Mouse (Mus musculus): ENCODE measurements around the gene 1700018B08Rik. TPM values are rescaled to one million over a fixed set of nuclear protein-coding genes. Genes with fewer than 3 reads are reported as not detected.

Gene 1700018B08Rik
- polyA plus RNA-seq, 1 experiment from 2014 or later, result not detected

DNA sequence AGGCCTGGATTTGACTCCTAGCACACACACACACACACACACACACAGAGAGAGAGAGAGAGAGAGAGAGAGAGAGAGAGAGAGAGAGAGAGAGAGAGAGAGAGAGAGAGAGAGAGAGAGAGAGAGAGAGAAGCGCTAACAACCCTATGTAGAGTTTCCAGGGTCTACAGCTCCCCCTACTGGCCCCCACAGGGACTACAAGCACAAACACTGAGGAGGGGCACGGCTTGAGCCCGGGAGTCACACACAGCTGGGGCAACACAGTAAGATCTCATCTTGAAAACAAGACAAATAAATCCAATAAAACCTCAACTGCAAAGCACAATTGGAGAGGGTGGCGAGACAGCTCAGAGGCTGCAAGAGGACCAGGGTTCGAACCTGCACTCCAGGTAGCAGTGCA is 11.7 kb downstream of the 1700018B08Rik start:
- no peak for ATAC-seq (replicated peaks; ENCODE audit: low FRiP score)
- H3K9ac ChIP-seq, result no peak overlapping the region
- no peaks in the 10 kb centered on the region for H3K27me3 ChIP-seq
- H3K9me3 ChIP-seq (replicated peaks), result no peaks in the 10 kb centered on the region
- WGBS, result 60% methylated on average over 5 of the region's 5 CpGs
- no peak overlapping the region for H3K4me2 ChIP-seq
- H3K4me3 ChIP-seq (replicated peaks), result no peak overlapping the region
- H3K4me1 ChIP-seq, result peaks cover 8% of the 10 kb centered on the region
- H3K36me3 ChIP-seq, result no peaks in the 10 kb centered on the region
- H3K27ac ChIP-seq, result no peak overlapping the region

DNA sequence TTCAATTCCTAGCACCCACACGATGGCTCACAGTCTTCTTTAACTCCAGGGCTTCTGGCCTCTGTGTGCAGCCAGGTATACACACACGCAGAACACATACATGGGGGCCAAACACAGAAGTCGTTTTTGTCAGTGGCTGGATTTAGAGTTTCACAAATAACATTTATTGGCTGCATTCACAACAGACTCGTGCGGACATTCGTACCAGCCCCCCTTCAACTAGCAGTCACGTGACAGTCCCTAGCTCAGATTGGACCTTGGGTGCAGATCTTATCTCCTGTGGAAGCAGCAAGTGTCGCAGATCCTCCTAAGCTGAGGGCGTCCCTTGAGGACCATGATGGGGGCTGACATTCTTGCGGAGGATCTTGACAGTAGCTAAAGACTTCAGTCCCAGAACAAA is 13.5 kb downstream of the 1700018B08Rik start:
- Histone ChIP-seq H3K36me3 (no peaks in the 10 kb centered on the region), H3K4me1 (peaks cover 21% of the 10 kb centered on the region), H3K4me3 (replicated peaks) (no peak overlapping the region), H3K4me2 (no peak overlapping the region), H3K27me3 (no peaks in the 10 kb centered on the region), H3K9me3 (replicated peaks) (no peaks in the 10 kb centered on the region), H3K9ac (no peak overlapping the region), H3K27ac (no peak overlapping the region)
- no peak for ATAC-seq (replicated peaks; ENCODE audit: low FRiP score)
- 68% methylated on average over 10 of the region's 10 CpGs for WGBS

GRCm38 (mm10) chr8:121528790-121529189 is 15.3 kb downstream of the 1700018B08Rik start:
- H3K27me3 ChIP-seq, result 0 out of 2 replicates have a peak, but pooled peaks cover 2% of the 10 kb centered on the region
- H3K4me2 ChIP-seq, result no peak overlapping the region
- 73% methylated on average over 15 of the region's 15 CpGs for WGBS
- H3K4me3 ChIP-seq (replicated peaks), result no peak overlapping the region
- peaks cover 24% of the 10 kb centered on the region for H3K4me1 ChIP-seq
- no peaks in the 10 kb centered on the region for H3K9me3 ChIP-seq (replicated peaks)
- H3K27ac ChIP-seq, result peak overlapping the region; percentile 58; the same call in 1 of the 2 replicates
- H3K9ac ChIP-seq, result no peak overlapping the region
- ATAC-seq (replicated peaks; ENCODE audit: low FRiP score), result no peak
- H3K36me3 ChIP-seq, result no peaks in the 10 kb centered on the region

GRCm38 (mm10) chr8:121527751-121528150 is 16.4 kb downstream of the 1700018B08Rik start:
- H3K9ac ChIP-seq, result no peak overlapping the region
- no peak for ATAC-seq (replicated peaks; ENCODE audit: low FRiP score)
- H3K9me3 ChIP-seq (replicated peaks), result no peaks in the 10 kb centered on the region
- H3K27me3 ChIP-seq, result 0 out of 2 replicates have a peak, but pooled peaks cover 2% of the 10 kb centered on the region
- peaks cover 24% of the 10 kb centered on the region for H3K4me1 ChIP-seq
- no peak overlapping the region for H3K4me3 ChIP-seq (replicated peaks)
- WGBS, result 88% methylated on average over 9 of the region's 9 CpGs
- H3K36me3 ChIP-seq, result no peaks in the 10 kb centered on the region
- H3K4me2 ChIP-seq, result no peak overlapping the region
- H3K27ac ChIP-seq, result peak overlapping the region; percentile 27; the same call in 1 of the 2 replicates

DNA sequence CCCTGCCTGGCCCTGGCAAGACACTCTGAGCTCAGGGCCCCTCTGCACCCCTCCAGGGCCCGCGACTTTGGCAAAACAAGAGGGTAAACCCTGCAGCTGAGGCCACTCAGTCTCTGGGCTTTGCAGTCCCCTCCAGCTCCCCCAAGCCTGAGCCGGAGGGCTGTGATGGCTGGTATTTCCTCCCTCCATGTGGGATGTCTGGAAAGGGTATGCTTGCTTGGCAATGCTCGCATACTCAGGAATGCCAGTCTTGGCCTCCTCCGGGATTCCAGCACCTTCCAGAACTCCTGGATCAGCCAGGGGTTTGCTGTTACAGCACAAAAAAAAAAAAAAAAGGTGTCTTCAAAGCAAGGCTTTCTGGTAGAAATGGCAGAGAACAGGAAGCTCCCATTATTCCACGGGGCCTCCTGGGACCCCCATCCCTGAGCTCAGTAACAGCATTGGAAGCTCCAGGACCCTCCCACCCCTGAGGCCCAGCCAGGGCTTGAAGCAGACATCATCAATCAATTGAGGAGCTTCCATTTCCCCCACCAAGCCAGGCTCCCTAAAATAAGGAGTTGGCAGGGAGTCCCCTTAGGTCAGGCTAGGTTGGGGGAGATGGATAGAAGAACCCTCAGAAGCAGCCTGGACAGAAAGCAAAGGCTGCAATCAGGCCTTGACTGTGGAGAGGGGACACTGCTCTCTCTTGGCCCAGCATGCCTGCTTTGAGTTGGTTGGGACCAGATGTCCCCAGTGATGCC is 17.1 kb downstream of the 1700018B08Rik start:
- H3K4me3 ChIP-seq (replicated peaks), result no peak overlapping the region
- peaks cover 27% of the 10 kb centered on the region for H3K4me1 ChIP-seq
- WGBS, result 40% methylated on average over 6 of the region's 6 CpGs
- H3K9me3 ChIP-seq (replicated peaks), result no peaks in the 10 kb centered on the region
- H3K4me2 ChIP-seq, result no peak overlapping the region
- no peak for ATAC-seq (replicated peaks; ENCODE audit: low FRiP score)
- 0 out of 2 replicates have a peak, but pooled peaks cover 2% of the 10 kb centered on the region for H3K27me3 ChIP-seq
- no peaks in the 10 kb centered on the region for H3K36me3 ChIP-seq
- H3K9ac ChIP-seq, result no peak overlapping the region
- H3K27ac ChIP-seq, result peak overlapping the region; percentile 27; the same call in 1 of the 2 replicates

DNA sequence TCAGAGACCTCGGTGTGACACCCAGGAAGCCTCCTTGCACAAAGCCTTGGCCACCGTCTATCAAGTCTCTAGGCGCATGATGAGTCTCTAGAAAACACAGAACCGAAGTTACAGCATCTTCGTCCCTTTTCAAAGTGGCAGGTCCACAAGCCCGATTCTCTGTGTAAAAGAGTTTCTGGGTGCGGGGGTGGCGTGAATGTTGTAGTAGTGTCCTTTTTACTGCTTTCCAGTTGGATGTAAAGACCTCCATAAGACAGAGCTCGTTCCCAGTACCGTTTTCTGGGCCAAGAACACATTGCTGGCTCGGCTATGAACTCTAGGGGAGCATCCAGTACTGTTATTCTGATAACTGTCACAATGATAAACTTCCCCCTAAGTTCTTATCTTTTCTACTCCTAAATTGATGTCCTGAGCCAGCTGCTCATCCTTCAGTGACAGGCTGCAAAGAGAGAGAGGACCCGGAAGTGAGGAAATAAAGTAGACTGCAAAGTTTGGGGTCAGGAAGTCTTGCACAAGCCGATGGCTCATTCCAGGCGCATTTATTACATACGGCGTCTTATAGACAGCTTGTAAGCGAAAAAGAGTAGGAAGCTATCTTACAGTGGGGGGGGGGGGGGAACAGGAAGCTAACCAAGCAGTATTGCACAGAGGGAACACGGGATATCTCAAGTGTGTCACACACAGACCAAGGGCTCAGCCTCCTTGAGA is 18.9 kb downstream of the 1700018B08Rik start:
- no peaks in the 10 kb centered on the region for H3K9me3 ChIP-seq (replicated peaks)
- H3K27ac ChIP-seq, result 0 out of 2 replicates have a peak overlapping the region, but pooled peaks have one; percentile 38
- 0 out of 2 replicates have a peak, but pooled peaks cover 2% of the 10 kb centered on the region for H3K27me3 ChIP-seq
- H3K4me1 ChIP-seq, result peaks cover 32% of the 10 kb centered on the region
- 67% methylated on average over 18 of the region's 18 CpGs for WGBS
- H3K36me3 ChIP-seq, result no peaks in the 10 kb centered on the region
- H3K9ac ChIP-seq, result no peak overlapping the region
- H3K4me3 ChIP-seq (replicated peaks), result no peak overlapping the region
- no peak overlapping the region for H3K4me2 ChIP-seq
- ATAC-seq (replicated peaks; ENCODE audit: low FRiP score), result no peak

GRCm38 (mm10) chr8:121513429-121513828 is 30.7 kb downstream of the 1700018B08Rik start:
- Histone ChIP-seq H3K4me2 (0 out of 2 replicates have a peak overlapping the region, but pooled peaks have one; percentile 17), H3K27ac (no peak overlapping the region), H3K36me3 (no peaks in the 10 kb centered on the region), H3K9me3 (replicated peaks) (no peaks in the 10 kb centered on the region), H3K4me3 (replicated peaks) (no peak overlapping the region), H3K9ac (no peak overlapping the region), H3K27me3 (peaks cover 41% of the 10 kb centered on the region; the same call in 1 of the 2 replicates), H3K4me1 (peaks cover 14% of the 10 kb centered on the region)
- ATAC-seq (replicated peaks; ENCODE audit: low FRiP score), result peak; percentile 67; the same call in 1 of the 2 replicates
- 2% methylated on average over 12 of the region's 12 CpGs for WGBS

DNA sequence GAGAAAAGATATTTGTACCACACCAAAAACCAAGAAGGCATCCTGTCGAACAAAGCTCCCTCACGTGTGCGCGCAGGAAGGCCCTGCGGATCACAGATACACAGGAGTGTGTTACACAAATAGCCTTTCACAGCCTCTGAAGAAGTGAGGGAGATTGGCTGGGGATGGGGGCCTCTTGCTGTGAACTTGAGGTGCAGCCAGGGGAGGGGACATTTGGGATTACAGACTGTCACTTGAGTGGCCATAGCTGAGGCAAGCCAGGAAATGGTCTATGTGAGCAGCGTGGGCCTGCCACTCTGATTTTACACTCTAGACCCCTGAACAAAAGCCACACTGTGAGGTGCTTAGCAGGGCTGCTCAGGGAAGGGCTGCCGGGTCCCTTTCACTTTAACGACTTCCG is 32.4 kb downstream of the 1700018B08Rik start:
- ATAC-seq (replicated peaks; ENCODE audit: low FRiP score), result no peak
- Histone ChIP-seq H3K4me1 (peaks cover 15% of the 10 kb centered on the region), H3K36me3 (no peaks in the 10 kb centered on the region), H3K27me3 (peaks cover 52% of the 10 kb centered on the region), H3K4me2 (no peak overlapping the region), H3K27ac (no peak overlapping the region), H3K9me3 (replicated peaks) (no peaks in the 10 kb centered on the region), H3K9ac (no peak overlapping the region), H3K4me3 (replicated peaks) (no peak overlapping the region)
- WGBS, result 57% methylated on average over 9 of the region's 9 CpGs

GRCm38 (mm10) chr8:121497621-121498020 is 46.5 kb downstream of the 1700018B08Rik start:
- Histone ChIP-seq H3K4me2 (no peak overlapping the region), H3K9me3 (replicated peaks) (no peaks in the 10 kb centered on the region), H3K27me3 (peaks cover 4% of the 10 kb centered on the region; the same call in 1 of the 2 replicates), H3K36me3 (no peaks in the 10 kb centered on the region), H3K9ac (no peak overlapping the region), H3K4me3 (replicated peaks) (no peak overlapping the region), H3K27ac (no peak overlapping the region), H3K4me1 (peaks cover 4% of the 10 kb centered on the region; the same call in 1 of the 2 replicates)
- 84% methylated on average over 6 of the region's 6 CpGs for WGBS
- ATAC-seq (replicated peaks; ENCODE audit: low FRiP score), result no peak

- Histone ChIP-seq H3K9me3 (replicated peaks) (no peaks in the 10 kb centered on the region), H3K4me3 (replicated peaks) (no peak overlapping the region), H3K36me3 (no peaks in the 10 kb centered on the region), H3K27me3 (0 out of 2 replicates have a peak, but pooled peaks cover 4% of the 10 kb centered on the region), H3K4me1 (no peaks in the 10 kb centered on the region), H3K27ac (no peak overlapping the region), H3K4me2 (no peak overlapping the region), H3K9ac (no peak overlapping the region)
- 50% methylated on average over 9 of the region's 9 CpGs for WGBS
- no peak for ATAC-seq (replicated peaks; ENCODE audit: low FRiP score)
Measured at GRCm38 (mm10) chr8:121491633-121492032, 52.5 kb downstream of the 1700018B08Rik start.

- H3K4me1 ChIP-seq, result peaks cover 34% of the 10 kb centered on the region
- H3K9ac ChIP-seq, result no peak overlapping the region
- WGBS, result 28% methylated on average over 23 of the region's 23 CpGs
- no peak overlapping the region for H3K4me3 ChIP-seq (replicated peaks)
- ATAC-seq (replicated peaks; ENCODE audit: low FRiP score), result peak; percentile 26; the same call in 1 of the 2 replicates
- peak overlapping the region; percentile 33 for H3K4me2 ChIP-seq
- no peaks in the 10 kb centered on the region for H3K36me3 ChIP-seq
- H3K27ac ChIP-seq, result no peak overlapping the region
- H3K9me3 ChIP-seq (replicated peaks), result no peaks in the 10 kb centered on the region
- peaks cover 4% of the 10 kb centered on the region for H3K27me3 ChIP-seq
Measured at GRCm38 (mm10) chr8:121484072-121484782, 59.9 kb downstream of the 1700018B08Rik start.

Data from kidney, embryonic 15.5 days (tissue).